Mouse (Mus musculus) testis, adult 2 months (tissue): Measurements from ENCODE around the gene Gys2.

Experiments
- CTCF ChIP-seq: fragments of 200-500 bp; IDR thresholded peaks from 2 replicates; pipeline ENCODE4 v1.5.1; 2012; ENCODE audit warnings: low read depth, mild to moderate bottlenecking, inconsistent platforms, low read length, moderate library complexity; ENCODE audit not compliant: control insufficient read depth, insufficient read depth, insufficient replicate concordance
- POLR2A ChIP-seq: fragments of 200-500 bp; IDR thresholded peaks from 2 replicates; pipeline ENCODE4 v1.6.1; 2012; ENCODE audit warnings: low read depth, mild to moderate bottlenecking, inconsistent platforms, low read length, moderate library complexity; ENCODE audit not compliant: control insufficient read depth

- no peak for TF ChIP-seq CTCF
- TF ChIP-seq POLR2A: no peak
These were observed 61.8 kb downstream of the Gys2 start for GRCm38 (mm10) chr6:142411140-142411539.
